Mouse (Mus musculus): Measurements from ENCODE around the gene Rbm44. TPM values are rescaled to one million over a fixed set of nuclear protein-coding genes. Genes with fewer than 3 reads are reported as not detected.

Rbm44 gene
- total RNA-seq, 2 experiments from 2014 or later: not detected

DNA sequence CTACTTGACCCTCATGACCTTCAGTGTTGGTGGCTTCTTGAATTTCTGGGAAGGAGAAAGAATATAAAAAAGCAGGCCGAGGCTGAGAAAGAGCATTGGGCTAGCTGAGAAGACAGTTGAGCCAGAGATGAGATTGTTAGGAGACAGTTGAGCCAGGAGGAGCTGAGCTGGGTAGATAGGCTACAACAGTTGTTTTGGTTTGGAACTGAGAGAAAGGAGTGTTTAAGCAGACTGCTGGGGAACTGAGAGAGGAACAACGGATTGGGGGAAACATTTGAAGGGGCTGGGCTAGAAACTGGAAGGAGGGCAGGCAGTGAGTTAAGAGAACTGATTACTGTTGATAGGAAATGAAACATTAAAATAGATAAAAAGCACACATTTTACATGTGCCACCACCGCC is 31.1 kb downstream of the Rbm44 start:
- intact Hi-C loops (cut with DNase I): no loop called here
- no peak for DNase-seq (ENCODE audit: low spot score in 2 of 2)

DNA sequence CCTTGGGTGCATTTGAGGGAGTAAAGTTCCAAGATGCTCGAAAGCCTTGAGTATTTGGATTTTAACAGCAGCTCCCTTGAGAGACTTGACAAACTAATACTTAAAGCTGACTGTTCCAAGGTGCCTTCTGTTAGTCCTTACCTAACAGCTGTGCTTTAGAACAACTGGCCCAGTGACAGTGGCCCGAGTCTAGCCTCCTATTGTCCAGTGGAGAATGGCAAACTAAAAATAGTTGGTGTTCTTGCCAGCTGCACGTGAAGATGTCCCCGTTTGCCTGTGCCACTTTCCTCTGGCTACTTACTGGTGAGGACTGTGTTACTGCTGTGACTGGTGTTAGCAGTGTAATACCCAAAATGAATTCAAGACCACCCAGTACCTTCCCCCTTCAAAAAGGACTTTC is 32.0 kb downstream of the Rbm44 start:
- DNase-seq (ENCODE audit: low spot score in 2 of 2): no peak

DNA sequence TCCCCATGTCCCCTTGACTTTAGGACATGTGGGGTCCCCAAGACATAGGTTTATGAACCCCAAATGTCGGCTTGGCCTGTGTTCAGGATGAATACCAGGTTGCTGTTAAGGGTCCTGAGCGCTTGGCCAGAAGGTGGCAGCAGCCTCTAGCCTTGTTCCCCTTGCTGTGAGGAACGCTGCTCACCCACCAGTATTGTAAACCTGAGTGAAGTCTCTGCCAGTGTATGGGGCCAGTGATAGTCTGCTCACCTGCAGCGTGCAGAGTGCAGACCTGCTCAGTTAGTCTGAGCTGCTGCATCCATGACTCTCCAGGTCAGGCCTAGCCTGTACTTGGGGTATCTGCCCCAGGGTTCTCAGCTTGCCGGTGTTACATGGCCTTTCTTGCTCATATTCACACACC is 34.2 kb downstream of the Rbm44 start:
- DNase-seq (ENCODE audit: low spot score in 2 of 2): peak; percentile 82 to 84
- intact Hi-C loops (cut with DNase I): loop anchor here (1.0 kb wide), 2 partner anchors 32 to 60 kb away; no protein-coding TSS in a partner anchor

More for the DNA sequence above, 32.0 kb downstream of the Rbm44 start:
- intact Hi-C loops (cut with DNase I): no loop called here

DNA sequence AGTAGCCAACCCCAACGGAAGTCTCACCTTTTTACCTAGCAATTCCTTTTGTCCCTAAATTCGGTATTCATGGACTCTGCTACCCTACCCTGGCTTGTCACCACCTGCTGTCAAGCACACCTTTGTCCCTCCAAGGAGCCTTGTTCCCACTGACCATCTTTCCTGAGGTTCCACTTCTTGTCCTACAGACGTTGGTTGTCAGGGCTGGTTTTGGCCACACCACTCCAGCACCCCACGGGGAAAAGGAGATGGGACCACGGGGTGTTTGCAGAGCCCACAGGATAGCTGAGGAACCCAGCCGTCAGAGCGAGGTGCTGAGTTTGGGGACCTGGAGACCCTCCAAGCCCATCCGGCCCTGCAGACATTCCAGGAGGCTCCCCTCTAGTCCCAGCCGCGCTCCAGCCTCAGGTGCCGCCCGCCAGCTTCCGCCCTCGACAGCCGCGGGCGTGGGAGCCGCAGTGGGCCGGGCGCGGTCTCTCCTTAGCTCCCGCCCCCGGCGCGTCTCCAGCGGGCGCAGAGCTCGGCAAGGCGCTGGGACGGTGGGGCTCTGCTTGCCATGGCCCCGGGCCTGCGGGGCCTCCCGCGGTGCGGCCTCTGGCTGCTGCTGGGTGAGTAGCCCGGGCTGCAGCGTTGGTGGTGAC is 34.8 kb downstream of the Rbm44 start, which contains the start of gene Ramp1:
TSS of gene Ramp1 (plus strand) at position 290 of the 641 bp plus-strand sequence.
- peak; percentile 43 to 61 for DNase-seq (ENCODE audit: low spot score in 2 of 2)
- intact Hi-C loops (cut with DNase I): loop anchor here (1.0 kb wide), 2 partner anchors 32 to 60 kb away; no protein-coding TSS in a partner anchor

DNA sequence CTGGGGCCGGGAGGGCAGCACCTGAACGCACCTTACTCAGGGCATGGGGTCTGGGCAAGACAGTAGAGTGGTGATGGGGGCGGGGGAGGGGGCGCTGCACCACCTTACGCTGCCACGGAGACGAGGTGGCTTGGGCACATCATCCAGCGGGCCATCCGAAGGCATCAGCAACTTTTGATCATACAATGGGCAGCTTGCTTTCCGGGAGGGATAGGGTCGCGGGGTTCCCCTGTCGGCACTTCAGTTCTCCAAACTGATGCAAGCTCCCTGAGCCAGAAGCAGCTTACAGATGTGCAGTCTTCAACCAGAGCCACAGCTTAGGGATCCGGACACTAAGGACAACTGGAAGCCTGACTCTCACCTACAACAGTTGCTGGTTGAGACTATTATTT is 35.3 kb downstream of the Rbm44 start:
- DNase-seq (ENCODE audit: low spot score in 2 of 2): no peak
- intact Hi-C loops (cut with DNase I): no loop called here

DNA sequence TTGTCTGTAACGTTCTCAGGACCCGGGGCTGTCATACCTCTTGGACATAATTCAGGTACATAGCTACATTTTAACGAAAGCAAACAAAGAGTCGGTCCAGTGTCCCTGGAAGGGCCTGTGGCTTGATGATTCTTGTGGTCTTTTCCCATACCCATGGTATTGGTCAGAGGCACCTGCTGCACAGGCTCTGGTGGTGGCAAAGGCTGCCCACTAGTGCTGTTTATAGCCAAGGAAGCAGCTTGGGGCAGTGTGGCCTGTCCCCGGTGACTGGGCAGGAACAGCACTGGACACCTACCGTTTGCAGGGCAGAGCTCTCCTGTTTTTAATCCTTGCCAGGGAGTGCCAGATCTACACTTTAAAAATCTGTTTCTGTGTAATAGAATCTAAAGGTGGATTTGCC is 35.8 kb downstream of the Rbm44 start:
- intact Hi-C loops (cut with DNase I): no loop called here
- no peak for DNase-seq (ENCODE audit: low spot score in 2 of 2)

DNA sequence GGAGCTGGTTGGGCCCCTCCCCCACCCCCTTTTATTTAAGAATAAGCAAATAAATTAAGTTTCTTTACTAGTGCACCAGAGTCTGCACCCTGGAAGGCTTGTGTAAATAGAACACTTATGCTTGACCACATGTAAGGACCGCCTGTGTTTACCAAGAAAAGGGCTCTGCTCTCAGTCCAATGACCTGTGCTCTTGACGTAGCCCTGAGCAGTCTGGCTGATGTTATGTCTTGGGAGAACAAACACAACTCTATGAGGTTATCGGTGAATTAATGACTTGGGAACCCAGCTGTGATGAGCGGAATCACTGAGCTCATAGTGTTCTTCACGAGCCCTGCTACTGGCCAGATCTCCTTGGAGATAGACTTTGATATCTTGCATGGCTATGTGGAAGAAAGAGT is 36.4 kb downstream of the Rbm44 start:
- intact Hi-C loops (cut with DNase I): no loop called here
- no peak for DNase-seq (ENCODE audit: low spot score in 2 of 2)

DNA sequence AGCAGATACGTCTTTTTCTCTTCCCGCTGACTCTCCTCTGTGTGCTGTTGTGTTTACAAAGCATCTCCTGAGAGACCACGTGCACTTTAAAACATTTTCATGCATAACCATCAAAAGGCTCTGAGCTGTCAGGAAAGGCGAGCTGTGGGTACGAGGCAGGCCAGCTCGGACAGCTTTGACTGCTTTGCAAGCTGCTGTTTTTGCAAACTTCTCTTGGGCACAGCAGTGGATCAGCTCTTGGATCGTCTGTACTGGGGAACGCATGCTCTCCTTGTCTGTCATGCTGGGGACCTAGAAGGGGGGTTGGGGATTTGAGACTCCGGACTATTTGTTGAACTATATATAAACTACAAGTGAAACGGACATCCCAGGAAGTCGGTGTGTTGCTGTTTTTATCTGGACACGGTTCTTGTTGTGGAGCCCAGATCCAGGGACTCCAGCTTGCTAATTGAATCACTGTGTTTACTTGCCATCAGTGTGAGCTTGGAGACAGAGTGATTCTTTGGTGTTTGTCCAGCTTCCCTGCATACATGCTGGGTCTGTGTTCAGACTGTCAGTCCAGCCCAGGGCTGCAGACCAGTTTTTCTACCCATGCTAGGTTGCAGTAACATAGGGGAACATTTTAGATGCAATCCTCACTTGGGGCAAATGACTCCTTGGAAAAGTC is 37.0 kb downstream of the Rbm44 start:
- intact Hi-C loops (cut with DNase I): no loop called here
- no peak for DNase-seq (ENCODE audit: low spot score in 2 of 2)

DNA sequence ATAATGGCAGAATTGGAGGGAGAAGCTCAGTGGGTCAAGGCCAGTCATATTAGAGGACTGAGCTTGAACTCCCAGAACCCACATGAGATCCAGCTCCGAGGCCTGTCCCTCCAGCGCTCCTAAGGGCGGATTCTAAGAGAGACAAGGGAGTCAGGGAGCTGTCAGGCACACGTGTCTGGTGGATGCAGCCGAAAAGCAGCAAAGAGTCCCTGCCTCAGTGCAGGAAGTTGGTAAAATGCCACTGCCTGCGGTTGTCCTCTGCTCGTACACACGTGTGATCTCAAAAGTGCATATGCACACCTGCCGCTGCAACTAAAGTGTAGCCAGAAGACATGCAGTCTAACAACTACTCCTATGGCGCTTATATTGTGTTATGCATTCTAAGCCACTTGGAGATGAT is 38.4 kb downstream of the Rbm44 start:
- DNase-seq (ENCODE audit: low spot score in 2 of 2): no peak
- intact Hi-C loops (cut with DNase I): no loop called here

DNA sequence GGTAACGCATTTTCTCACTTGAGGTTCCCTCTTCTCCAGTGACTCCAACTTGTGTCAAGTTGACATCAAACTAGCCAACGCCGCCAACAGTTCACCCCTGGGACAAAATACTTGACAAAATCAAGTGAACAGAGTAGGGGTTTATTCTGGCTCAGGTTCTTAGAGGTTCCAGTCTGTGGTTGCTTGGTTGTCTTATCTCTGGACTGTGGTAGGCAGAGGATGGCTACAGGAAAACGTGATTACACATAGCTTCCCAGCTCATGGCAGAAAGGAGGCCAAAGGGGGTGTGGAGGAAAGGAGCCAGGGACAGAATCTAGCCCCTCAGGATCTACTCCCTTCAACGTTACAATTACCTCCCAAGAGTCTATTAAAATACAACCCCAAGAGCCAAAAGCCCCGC is 41.8 kb downstream of the Rbm44 start:
- no peak for DNase-seq (ENCODE audit: low spot score in 2 of 2)
- intact Hi-C loops (cut with DNase I): no loop called here

DNA sequence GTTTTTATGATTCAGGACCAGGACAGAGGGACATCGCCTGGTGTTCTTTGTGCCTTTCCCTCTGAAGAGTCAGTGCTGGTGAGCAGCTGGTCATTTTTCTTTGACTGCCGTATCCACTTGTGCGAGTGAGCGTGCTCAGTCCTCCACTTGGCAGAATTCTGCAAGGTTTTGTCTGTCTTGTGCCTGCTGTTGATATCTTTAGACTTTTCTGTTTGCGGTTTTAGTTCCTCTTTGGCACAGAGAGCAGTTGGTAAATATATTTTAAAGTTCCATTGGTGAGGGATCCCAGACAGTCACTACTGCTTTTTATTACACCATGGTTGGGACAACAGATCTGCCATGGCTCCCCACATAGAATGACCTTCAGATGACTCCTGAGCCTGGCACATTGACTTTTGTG is 42.4 kb downstream of the Rbm44 start:
- intact Hi-C loops (cut with DNase I): no loop called here

DNA sequence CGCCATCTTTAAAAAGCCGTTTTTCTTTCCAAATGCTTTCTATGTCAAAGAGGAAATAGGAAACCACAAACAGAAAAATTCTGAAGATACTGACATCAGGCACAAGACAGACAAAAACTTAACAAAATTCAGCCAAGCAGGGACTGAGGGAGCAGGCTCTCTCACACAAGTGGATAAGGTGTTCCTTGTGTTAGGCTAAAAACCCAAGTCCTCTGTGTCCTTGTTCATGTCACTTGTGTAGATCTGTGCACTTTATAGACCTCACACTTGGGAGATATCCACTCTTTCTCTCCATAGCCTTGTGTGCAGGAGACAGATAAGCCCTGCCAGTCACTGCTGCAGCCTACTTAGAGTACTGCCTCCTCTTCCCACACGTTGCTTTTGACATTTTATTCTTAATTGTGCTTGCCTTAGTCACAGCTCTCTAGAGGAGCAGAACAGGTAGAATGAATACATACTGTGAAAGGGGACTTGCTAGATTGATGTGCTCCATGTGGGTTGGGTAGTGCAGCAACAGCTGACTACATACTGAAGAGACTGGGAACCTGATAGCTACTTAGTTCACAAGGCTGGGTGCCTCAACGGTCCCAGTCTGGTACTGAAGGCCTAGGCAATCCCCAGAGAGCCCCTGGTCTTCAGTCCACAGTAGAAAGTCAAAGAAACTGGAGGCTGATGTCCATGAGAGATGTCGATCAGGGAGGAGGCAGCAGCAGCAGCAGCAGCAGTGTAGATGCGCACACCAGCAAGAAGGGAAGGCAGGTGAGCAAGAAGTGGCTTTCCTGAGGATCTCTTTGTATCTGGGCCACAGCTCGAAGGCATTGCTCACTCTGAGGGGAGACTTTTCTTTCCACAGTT is 43.1 kb downstream of the Rbm44 start:
- no peak for DNase-seq (ENCODE audit: low spot score in 2 of 2)
- intact Hi-C loops (cut with DNase I): no loop called here

More for the DNA sequence above, 42.4 kb downstream of the Rbm44 start:
- no peak for DNase-seq (ENCODE audit: low spot score in 2 of 2)

DNA sequence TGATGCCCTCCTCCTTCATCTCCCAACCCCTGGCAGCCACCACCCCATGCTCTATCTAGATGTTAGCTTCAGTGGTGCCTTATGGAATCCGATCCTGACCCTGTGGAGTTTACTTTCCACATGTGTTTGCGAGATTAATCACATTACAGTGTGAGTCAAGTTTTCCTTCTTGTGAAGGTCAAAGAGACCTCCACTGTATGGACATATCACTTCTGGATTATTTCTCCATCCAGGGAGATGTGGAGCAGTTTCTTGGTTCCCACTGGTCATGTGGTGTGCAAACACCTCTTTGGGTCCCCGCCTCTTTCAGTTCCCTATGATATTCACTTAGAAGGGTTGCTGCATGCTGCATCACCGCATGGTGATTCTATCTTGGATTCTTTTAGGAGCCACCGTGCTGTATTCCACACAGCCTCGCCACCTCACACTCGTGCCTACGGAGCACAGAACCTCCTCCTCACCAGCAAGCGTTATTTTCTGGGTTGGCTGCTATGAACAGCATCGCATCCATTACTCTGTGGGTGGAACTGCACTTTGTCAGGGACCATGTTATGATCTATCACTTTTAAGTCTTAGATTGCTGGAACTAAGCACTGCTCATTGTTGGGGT is 44.1 kb downstream of the Rbm44 start:
- peak in 1 of 2 experiments; percentile 70 for DNase-seq (ENCODE audit: low spot score in 2 of 2)
- intact Hi-C loops (cut with DNase I): no loop called here

DNA sequence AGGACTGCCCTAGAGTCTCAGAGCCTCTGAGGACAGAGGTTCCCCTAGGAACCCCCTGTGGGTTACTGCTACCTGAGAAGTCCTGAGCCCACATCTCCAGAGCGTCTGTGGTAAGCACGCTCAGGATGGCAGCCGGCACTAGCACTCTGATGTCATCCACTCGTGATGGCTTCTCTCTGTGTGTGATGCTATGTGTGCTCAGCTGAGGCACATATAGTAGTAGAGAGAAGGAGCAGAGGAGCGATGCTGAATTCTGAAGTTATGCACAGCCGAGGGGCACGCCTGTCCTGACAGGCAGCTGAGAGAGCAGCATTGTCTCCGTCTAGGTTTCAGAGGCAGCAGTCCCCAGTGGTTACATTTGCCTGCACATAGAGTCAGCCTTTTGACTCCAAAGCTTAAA is 47.3 kb downstream of the Rbm44 start:
- no peak for DNase-seq (ENCODE audit: low spot score in 2 of 2)
- intact Hi-C loops (cut with DNase I): no loop called here

DNA sequence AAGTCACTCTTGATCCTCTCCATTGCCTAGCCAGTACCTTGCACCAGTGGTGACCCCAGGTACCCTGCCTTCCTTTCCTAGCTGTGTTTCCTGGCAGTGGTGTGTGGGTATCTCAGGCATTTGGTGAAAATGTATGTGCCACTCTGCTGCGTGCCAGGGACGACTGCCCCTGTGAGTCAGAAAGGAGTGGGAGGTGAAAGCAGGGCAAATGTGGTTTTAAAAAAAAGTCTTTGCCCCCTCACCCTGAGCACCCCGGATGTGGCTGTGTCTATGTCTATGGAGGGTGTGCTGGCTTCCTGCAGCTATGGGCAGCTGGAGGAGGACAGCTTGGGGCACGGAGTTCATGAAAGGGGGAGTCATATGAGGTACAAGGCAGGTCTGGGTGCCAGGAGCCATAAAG is 48.4 kb downstream of the Rbm44 start:
- intact Hi-C loops (cut with DNase I): no loop called here
- DNase-seq (ENCODE audit: low spot score in 2 of 2): no peak

DNA sequence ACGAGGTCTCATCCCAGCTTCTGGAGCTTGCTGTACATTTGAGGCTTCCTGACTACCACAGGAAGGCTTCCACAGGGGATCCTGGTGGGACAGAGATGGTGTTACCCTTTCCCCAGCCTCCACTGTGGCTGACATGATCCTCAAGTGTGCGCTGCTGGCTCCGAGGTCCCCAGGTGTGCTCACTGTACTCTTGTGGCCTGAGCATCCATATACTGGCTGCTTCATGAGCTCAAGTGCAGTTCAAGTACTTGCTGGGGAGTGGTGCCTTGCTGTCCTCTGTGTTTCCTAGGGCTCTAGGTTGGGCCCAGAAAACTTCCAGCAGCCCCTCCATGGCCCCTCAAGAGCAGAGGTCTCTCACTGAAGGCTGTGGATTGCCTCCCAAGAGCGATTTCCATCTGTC is 48.8 kb downstream of the Rbm44 start:
- intact Hi-C loops (cut with DNase I): no loop called here
- DNase-seq (ENCODE audit: low spot score in 2 of 2): no peak

DNA sequence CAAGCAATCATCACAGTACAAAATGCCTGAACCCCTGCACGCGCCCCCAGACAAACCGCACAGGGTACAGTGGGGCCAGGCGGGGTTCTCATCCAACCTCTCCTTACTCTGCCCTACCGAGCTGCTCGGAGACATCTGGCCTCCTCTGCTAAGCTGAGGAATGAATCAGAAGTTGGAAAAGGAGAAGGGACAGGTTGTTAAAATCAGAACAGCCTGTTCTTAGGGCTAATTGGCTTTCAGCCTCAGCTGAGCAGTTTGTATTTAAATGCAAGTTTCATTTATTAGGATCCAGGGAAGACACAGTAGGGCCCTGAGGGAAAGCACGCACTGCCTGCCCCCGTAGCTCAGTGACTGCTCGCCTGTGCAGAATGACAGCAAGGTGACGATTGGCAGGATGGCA is 54.9 kb downstream of the Rbm44 start:
- peak in 1 of 2 experiments; percentile 51 for DNase-seq (ENCODE audit: low spot score in 2 of 2)
- intact Hi-C loops (cut with DNase I): no loop called here

DNA sequence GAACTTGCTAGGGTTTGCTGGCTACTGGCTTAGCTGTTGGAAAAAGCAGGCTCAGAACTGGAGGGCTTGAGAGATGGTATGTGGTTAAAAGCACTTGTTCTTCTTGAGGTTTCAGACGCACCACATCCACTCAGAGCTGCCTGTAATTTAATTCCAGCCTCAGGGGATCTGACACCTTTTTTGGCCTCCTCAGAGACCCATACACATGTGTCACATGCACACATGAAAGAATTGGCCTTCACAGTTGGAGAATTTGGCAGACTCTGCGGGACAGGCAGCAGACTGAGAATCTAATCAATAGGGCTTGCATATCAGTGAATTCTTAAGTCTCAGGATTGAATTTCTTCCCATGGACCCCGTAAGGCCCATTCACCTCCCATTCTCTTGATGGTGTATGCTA is 56.2 kb downstream of the Rbm44 start:
- intact Hi-C loops (cut with DNase I): no loop called here
- DNase-seq (ENCODE audit: low spot score in 2 of 2): no peak

DNA sequence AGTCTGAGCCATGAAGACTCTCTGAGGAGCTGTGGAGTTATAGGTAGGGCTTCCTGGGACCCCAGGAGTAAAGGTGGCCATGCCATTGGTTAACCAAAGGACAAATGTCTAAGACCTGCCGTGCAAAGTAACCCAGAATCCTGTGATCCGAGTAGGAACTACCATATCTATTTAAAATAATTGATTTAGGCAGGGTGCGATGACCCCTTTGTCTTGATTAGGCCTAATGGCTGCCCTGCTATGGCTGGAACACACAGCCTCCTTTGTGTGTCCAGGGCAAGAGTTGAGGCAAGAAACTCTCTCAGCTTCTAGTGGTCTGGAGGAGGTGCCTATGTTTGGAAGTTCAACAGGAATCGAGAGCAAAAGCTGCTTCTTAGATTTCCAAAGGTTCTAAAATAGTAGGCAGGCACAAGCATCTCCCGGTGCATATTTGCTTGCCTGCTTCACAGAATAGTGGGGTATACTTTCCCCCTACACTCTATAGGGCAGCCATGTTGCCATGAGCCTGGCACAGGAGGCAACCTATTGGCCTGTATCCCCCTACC is 59.4 kb downstream of the Rbm44 start:
- intact Hi-C loops (cut with DNase I): no loop called here
- no peak for DNase-seq (ENCODE audit: low spot score in 2 of 2)

DNA sequence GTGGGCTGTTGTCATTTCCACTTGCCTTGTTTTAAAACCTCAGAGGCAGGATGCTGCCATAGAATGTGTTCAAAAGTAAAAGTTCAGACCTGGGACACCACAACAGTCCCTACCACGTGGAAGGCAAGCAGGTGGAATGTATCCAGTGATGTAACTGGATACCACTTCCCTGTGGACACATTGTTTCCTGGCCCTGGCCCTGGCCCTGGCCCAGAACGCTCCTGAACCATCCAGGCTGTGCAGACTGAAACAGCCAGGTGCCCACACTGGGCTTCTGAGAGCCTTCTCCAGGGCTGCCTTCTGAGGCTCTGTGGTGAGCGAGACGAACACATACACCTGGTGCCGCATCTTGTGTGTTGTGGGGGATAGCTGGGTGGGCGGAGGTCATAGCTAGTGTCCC is 60.8 kb downstream of the Rbm44 start:
- intact Hi-C loops (cut with DNase I): no loop called here
- DNase-seq (ENCODE audit: low spot score in 2 of 2): no peak
